Mouse (Mus musculus) stomach, postnatal 0 days (tissue): ENCODE results near the gene Tspoap1. TPM values are rescaled to one million over a fixed set of nuclear protein-coding genes. Genes with fewer than 3 reads are reported as not detected.
A peak's percentile ranks its signal among the peaks of the same experiment; 100 is the strongest.

Source experiments
- ATAC-seq: fragments of 200-750 bp; cut with Nextera tagmentation; 2 replicates; pipeline ENCODE4 v1.8.0; 2017; ENCODE audit not compliant: low FRiP score, low TSS enrichment
- DNase-seq: peaks from one replicate; pipeline ENCODE4 v3.0.0-alpha.2; 2016; ENCODE audit warnings: low spot score
- H3K27ac ChIP-seq: fragments of 300-500 bp; sonication (generic); replicated peaks from 2 replicates; pipeline ENCODE4 v1.5.1; 2014; ENCODE audit warnings: mild to moderate bottlenecking, control low read depth
- H3K27me3 ChIP-seq: fragments of 300-500 bp; sonication (generic); 2 replicates; pipeline ENCODE4 v1.6.1; 2014; ENCODE audit warnings: low read length; ENCODE audit not compliant: control insufficient read depth, insufficient read depth
- H3K36me3 ChIP-seq: fragments of 300-500 bp; sonication (generic); 2 replicates; pipeline ENCODE4 v1.6.1; 2014; ENCODE audit warnings: low read length, mixed read lengths; ENCODE audit not compliant: control insufficient read depth, insufficient read depth
- H3K4me1 ChIP-seq: fragments of 300-500 bp; sonication (generic); replicated peaks from 2 replicates; pipeline ENCODE4 v1.6.1; 2014; ENCODE audit warnings: antibody characterized with exemption; ENCODE audit not compliant: control insufficient read depth, insufficient read depth
- H3K4me2 ChIP-seq: fragments of 300-500 bp; sonication (generic); replicated peaks from 2 replicates; pipeline ENCODE4 v1.6.1; 2014; ENCODE audit warnings: low read depth, mild to moderate bottlenecking, control low read depth, moderate library complexity
- H3K4me3 ChIP-seq: fragments of 300-500 bp; sonication (generic); 2 replicates; pipeline ENCODE4 v1.5.1; 2014; ENCODE audit warnings: low read depth, low read length, control low read depth
- H3K9ac ChIP-seq: fragments of 300-500 bp; sonication (generic); 2 replicates; pipeline ENCODE4 v1.6.1; 2014; ENCODE audit warnings: mild to moderate bottlenecking, low read length, control low read depth, mixed read lengths
- H3K9me3 ChIP-seq: fragments of 300-500 bp; sonication (generic); 2 replicates; pipeline ENCODE4 v1.6.1; 2016; ENCODE audit warnings: low read length; ENCODE audit not compliant: control insufficient read depth
- CTCF ChIP-seq: IDR thresholded peaks from 2 replicates; pipeline ENCODE4 v1.5.1; 2016; ENCODE audit warnings: antibody characterized with exemption, low read depth, mild to moderate bottlenecking, moderate library complexity
- EP300 ChIP-seq: optimal IDR thresholded peaks from 2 replicates; pipeline ENCODE3; 2016; ENCODE audit warnings: antibody characterized with exemption
- WGBS: fragments of 180-500 bp; shearing (Covaris S2); extraction: QIAGEN DNeasy Blood & Tissue Kit; methylation state at CpG from one replicate; pipeline ENCODE4 v1.1.7; 2014; 5-methylcytosine and 5-hydroxymethylcytosine counted together
- polyA plus RNA-seq: library from polyadenylated mRNA; unstranded; fragments of >200 nt; fragmentation: Nextera tagmentation; extraction: Ambion mirVana; gene quantifications from 2 replicates; pipeline ENCODE4 v1.2.1, GENCODE M21; 2015

The Tspoap1 gene
- polyA plus RNA-seq, 1 experiment from 2014 or later: 0.56 TPM

GRCm38 (mm10) chr11:87801711-87802275 lies 41.5 kb downstream of the Tspoap1 start:
- Histone ChIP-seq H3K9me3 (no peaks in the 10 kb centered on the region), H3K27ac (no peak overlapping the region), H3K4me3 (no peak overlapping the region), H3K9ac (no peak overlapping the region), H3K4me2 (no peak overlapping the region), H3K36me3 (no peaks in the 10 kb centered on the region), H3K4me1 (no peaks in the 10 kb centered on the region), H3K27me3 (no peaks in the 10 kb centered on the region)
- WGBS: 66% methylated on average over 22 of the region's 22 CpGs
- no peak for DNase-seq
- TF ChIP-seq CTCF (0 out of 2 replicates have a peak, but pooled peaks have one; percentile 2), EP300 (no peak)
- ATAC-seq: peak; percentile 76

DNA sequence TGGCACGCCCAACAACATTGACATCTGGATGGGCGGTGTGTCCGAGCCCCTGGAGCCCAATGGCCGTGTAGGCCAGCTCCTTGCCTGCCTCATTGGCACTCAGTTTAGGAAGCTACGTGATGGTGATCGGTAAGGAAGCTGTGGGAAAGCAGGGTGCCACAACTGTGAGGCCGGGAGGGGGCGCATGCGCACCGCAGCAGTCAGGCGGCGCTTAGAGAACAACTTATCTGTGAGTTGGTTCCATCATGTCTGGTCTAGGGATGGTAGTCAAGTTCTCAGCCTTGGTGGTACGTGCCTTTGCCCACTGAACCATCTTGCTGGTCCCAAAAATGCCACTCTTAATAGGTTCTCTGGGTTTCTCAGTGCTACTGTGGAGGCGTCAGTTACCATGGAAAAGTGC lies 42.3 kb downstream of the Tspoap1 start:
- no peak for TF ChIP-seq EP300
- peak; percentile 72 for TF ChIP-seq CTCF
- no peaks in the 10 kb centered on the region for H3K36me3 ChIP-seq
- peak; percentile 33 for DNase-seq
- no peak overlapping the region for H3K4me2 ChIP-seq
- H3K9me3 ChIP-seq: no peaks in the 10 kb centered on the region
- 49% methylated on average over 14 of the region's 14 CpGs for WGBS
- no peaks in the 10 kb centered on the region for H3K27me3 ChIP-seq
- ATAC-seq: no peak
- H3K4me1 ChIP-seq: no peaks in the 10 kb centered on the region
- H3K4me3 ChIP-seq: no peak overlapping the region
- no peak overlapping the region for H3K27ac ChIP-seq
- no peak overlapping the region for H3K9ac ChIP-seq

DNA sequence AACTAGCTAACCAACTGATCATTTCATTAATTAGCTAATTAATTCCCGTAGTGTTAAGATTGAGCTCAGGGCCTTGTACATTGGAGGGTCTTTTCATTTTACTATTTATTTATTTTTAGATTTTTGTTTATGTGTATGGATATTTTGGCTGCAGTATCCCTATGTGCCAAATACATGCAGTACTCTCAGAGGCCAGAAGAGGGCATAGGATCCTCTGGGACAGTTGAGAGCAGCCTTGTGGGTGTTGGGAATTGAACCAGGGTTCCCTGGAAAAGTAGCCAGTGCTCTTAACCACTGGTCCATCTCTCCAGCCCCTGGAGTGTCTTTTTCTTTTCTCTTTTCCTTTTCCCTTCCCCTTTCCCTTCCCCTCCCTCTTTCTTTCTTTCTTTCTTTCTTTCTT lies 45.1 kb downstream of the Tspoap1 start:
- no peaks in the 10 kb centered on the region for H3K4me1 ChIP-seq
- no peak overlapping the region for H3K9ac ChIP-seq
- ATAC-seq (no peak), DNase-seq (no peak)
- H3K36me3 ChIP-seq: no peaks in the 10 kb centered on the region
- TF ChIP-seq CTCF (peak; percentile 67), EP300 (no peak)
- 55% methylated on average over 1 of the region's 1 CpGs for WGBS
- H3K27me3 ChIP-seq: no peaks in the 10 kb centered on the region
- H3K9me3 ChIP-seq: no peaks in the 10 kb centered on the region
- no peak overlapping the region for H3K27ac ChIP-seq
- no peak overlapping the region for H3K4me2 ChIP-seq
- no peak overlapping the region for H3K4me3 ChIP-seq

DNA sequence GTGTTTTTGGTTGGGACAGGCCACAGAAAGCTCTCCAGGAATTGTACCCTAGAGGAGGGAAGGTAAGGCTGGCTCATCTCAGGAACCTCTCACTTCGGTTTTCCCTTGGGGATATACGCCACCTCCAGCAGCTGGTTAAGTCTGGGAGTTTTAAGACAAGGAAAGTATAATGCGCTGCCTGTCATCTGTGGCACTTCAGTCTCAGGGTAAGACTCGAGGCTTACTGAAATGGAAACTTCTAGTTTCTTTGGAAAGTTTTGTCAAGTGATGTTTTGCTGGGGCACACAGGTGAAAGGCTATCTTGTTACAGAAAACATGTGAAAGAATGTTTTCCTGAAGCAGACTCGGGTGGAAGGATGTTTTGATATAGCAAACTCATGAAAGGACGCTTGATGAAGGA lies 47.1 kb downstream of the Tspoap1 start:
- H3K27ac ChIP-seq: no peak overlapping the region
- TF ChIP-seq CTCF: no peak
- no peak for TF ChIP-seq EP300
- WGBS: 79% methylated on average over 6 of the region's 6 CpGs
- no peaks in the 10 kb centered on the region for H3K36me3 ChIP-seq
- no peaks in the 10 kb centered on the region for H3K4me1 ChIP-seq
- no peaks in the 10 kb centered on the region for H3K9me3 ChIP-seq
- no peak for ATAC-seq
- H3K9ac ChIP-seq: no peak overlapping the region
- no peak overlapping the region for H3K4me3 ChIP-seq
- no peaks in the 10 kb centered on the region for H3K27me3 ChIP-seq
- no peak for DNase-seq
- no peak overlapping the region for H3K4me2 ChIP-seq

- no peaks in the 10 kb centered on the region for H3K36me3 ChIP-seq
- H3K4me1 ChIP-seq: no peaks in the 10 kb centered on the region
- no peak overlapping the region for H3K27ac ChIP-seq
- no peaks in the 10 kb centered on the region for H3K27me3 ChIP-seq
- no peaks in the 10 kb centered on the region for H3K9me3 ChIP-seq
- no peak overlapping the region for H3K9ac ChIP-seq
- DNase-seq (no peak), ATAC-seq (no peak)
- no peak overlapping the region for H3K4me3 ChIP-seq
- 79% methylated on average over 7 of the region's 7 CpGs for WGBS
- H3K4me2 ChIP-seq: no peak overlapping the region
- TF ChIP-seq CTCF: no peak
- TF ChIP-seq EP300: no peak
These were observed 47.9 kb downstream of the Tspoap1 start for GRCm38 (mm10) chr11:87808236-87808635.

DNA sequence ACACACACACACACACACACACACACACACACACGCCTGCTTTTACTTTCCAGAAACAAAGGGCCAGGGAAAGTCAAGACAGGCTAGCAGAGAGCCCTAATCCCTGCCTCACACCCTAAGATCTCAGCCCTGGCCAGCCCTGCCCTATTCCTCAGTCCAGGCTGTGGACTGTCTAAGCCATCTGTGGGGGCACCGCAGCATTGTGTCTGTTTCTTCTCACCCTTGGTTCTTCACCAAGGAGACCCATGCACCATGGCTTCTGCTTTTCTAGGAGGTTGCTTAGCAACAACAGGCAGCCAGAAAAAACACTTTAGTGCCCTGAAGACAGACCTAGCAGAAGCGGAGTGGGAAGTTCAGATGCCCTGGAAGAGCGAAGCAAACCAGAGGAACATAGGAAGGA lies 51.1 kb downstream of the Tspoap1 start:
- 56% methylated on average over 4 of the region's 4 CpGs for WGBS
- H3K4me2 ChIP-seq: no peak overlapping the region
- ATAC-seq: no peak
- no peak overlapping the region for H3K9ac ChIP-seq
- TF ChIP-seq EP300: no peak
- TF ChIP-seq CTCF: no peak
- H3K27ac ChIP-seq: no peak overlapping the region
- H3K4me3 ChIP-seq: no peak overlapping the region
- H3K27me3 ChIP-seq: no peaks in the 10 kb centered on the region
- H3K36me3 ChIP-seq: no peaks in the 10 kb centered on the region
- H3K9me3 ChIP-seq: no peaks in the 10 kb centered on the region
- no peaks in the 10 kb centered on the region for H3K4me1 ChIP-seq
- DNase-seq: no peak
